Mouse (Mus musculus) brain, embryonic 14.5 days (tissue): ENCODE measurements around the gene Il17f. TPM values are rescaled to one million over a fixed set of nuclear protein-coding genes. Genes with fewer than 3 reads are reported as not detected.
"Not testable (repeated sequence)": the region's sequence is repeated elsewhere in the genome, so short reads cannot be mapped to it uniquely, and the experiment has no call there.

Source experiments
- DNase-seq: peaks from one replicate; pipeline ENCODE4 v3.0.0-alpha.2; 2011; ENCODE audit warnings: low read depth
- CTCF ChIP-seq: fragments of 200-500 bp; IDR thresholded peaks from 2 replicates; pipeline ENCODE4 v1.5.1; 2012; ENCODE audit warnings: inconsistent platforms, mild to moderate bottlenecking, moderate library complexity, borderline replicate concordance; ENCODE audit not compliant: insufficient read depth, insufficient read length; ENCODE audit errors: extremely low read depth
- POLR2A ChIP-seq: fragments of 200-500 bp; IDR thresholded peaks from 2 replicates; pipeline ENCODE4 v1.6.1; 2012; ENCODE audit warnings: mild to moderate bottlenecking, inconsistent platforms, borderline replicate concordance; ENCODE audit not compliant: poor library complexity, insufficient read depth, insufficient read length, severe bottlenecking; ENCODE audit errors: extremely low read depth
- polyA plus RNA-seq: library from polyadenylated mRNA; depleted of rRNA; stranded (reverse); fragments of >200 nt; gene quantifications from 2 replicates; pipeline ENCODE4 v1.2.3, GENCODE M21; 2012; rRNA removed

The Il17f gene
- polyA plus RNA-seq = 0.31 and 0.35 TPM in 2 replicates

DNA sequence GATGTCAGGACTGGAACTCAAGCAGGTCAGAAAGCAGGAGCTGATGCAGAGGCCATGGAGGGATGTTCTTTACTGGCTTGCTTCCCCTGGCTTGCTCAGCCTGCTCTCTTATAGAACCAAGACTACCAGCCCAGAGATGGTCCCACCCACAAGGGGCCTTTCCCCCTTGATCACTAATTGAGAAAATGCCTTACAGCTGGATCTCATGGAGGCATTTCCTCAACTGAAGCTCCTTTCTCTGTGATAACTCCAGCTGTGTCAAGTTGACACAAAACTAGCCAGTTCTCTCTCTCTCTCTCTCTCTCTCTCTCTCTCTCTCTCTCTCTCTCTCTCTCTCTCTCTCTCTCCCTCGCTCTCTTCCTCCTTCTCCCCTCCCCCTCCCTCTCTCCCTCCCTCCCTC lies at the start of gene Il17f:
Gene Il17f, minus strand, starts transcription at position 101 of the 400 bp plus-strand sequence.
- not testable (repeated sequence) for DNase-seq

DNA sequence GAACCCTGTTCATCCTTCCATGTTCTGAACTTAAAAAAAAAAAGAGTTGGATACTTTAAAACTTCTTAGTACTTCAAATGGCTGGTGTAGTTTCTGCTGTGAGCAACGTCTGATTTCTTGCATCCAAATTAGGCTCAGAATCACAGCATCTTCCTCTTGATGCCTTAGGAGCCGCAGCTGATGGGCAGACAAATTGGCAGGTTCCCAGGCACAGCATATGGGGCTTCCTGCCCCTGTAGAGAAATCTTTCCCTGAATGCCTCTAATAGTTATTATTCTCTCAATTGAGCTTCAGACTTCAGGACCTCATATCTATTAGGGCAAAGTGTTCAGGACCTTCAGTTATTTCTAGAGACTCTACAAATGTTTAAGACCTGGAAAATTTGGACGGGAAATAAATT lies 49.5 kb upstream of the Il17f start:
- TF ChIP-seq POLR2A (no peak), CTCF (no peak)
- DNase-seq = peak; percentile 73

DNA sequence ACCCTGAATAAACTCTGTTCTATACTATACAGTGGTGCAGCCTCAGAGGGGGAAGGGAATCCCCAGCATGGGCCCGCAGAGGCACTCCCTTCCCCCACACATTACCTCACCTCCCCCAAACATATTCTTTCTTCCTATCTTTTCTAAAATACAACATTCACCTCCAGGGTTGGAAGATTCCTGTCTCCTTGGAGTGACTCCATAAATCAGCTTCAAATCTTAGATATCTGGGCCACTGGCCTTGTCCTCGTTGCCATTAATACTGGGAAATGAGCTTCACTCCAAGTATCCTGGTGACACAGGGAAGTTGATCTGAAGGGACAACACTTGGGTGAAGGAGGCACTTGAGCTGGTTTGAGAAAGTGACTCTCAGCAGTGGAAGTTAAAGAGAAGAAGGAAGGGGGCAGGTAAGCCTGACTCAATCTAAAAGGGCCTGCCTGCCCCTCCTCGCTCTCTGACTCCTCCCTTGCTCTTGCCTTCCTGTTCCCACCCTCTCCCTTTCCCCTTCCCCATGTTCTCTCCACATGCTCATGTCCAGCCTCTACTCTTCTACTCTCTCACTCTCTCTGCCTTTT lies 46.2 kb upstream of the Il17f start:
- TF ChIP-seq CTCF (no peak), POLR2A (no peak)
- no peak for DNase-seq

DNA sequence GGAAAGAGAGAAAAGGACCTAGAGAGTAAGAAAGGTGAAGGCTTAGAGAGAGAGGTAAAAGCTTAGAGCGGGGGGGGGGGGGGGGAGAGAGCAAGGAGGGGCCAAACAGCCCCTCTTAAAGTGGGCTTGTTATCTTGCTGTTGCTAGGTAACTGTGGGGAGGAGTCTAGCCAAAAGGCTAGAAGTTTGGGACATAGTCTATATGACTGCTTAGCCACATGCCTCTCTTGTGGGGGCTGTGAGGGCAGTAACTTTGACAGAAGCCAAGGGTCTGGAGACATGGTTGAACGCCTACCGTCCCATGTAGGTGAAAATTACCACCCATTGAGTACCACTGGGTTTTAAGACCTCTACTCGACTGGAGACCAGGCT lies 42.7 kb upstream of the Il17f start:
- TF ChIP-seq CTCF = no peak
- TF ChIP-seq POLR2A = no peak
- DNase-seq = no peak

DNA sequence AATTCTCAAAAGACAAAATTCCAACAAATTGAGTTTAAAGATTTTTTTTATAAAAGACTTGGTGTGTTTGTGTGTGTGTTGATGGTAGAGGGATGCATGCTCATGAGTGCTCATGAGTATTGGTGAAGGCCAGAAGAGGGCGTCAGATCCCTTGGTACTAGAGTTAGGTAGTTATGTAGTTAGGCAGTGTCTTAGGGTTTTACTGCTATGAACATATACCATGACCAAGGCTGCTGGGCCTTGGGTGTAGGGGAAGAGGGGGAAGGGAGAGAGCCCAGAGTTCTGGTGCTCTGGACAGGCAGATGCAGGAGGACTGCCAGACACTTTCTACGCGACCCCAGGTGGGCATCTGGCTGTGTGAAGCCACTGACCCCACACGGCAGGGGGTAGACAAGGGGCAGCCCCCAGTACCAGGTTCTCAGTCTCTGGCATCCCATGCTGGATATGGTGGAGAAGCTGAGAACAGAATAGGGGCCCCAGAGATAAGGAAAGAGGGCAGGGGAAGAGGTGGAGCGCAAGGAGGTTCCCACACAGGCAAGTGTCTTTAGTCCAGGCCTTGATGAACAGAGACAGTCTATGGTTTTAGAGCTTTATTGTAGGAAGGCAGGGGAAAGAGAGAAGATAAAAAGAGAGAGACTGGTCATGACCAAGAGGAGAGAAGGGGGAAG lies 42.2 kb upstream of the Il17f start:
- no peak for DNase-seq
- no peak for TF ChIP-seq CTCF
- TF ChIP-seq POLR2A = no peak

DNA sequence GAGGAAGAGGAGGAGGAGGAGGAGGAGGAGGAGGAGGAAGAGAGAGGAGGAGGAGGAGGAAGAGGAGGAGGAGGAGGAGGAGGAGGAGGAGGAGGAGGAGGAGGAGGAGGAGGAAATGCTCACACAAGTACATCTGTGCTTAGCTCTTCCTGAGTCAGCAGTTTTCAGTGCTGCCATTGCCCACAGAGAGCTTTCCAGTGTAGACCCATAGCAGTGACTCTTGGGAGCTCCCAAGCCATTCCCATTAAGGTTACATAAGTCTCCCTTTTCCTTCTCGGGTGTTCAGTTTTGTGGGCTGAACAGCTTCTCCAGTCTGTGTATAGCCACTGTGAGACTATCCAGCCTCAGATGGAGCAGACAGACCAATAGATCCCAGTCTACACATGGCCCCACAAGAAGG lies 40.1 kb upstream of the Il17f start:
- TF ChIP-seq CTCF = no peak
- no peak for TF ChIP-seq POLR2A
- no peak for DNase-seq

DNA sequence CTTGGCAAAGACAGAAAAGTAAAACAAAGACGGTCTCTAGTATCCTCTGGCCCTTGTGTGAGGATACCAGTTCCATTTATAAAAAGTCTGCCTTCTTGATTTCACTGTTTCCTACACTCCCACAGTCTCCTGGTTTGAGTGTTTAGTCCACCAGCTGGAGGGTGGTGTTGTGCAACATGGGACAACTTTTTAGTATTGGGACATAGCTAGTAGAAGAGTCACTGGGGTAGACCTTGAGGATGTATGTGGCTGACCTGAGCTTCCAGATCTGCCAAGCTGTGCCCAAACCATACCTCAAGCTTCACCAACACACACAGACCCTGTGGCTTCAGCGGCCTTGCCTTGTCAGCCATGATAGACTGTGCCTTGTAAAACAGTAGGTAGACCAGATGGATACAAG lies 37.6 kb upstream of the Il17f start:
- no peak for TF ChIP-seq CTCF
- TF ChIP-seq POLR2A = no peak
- no peak for DNase-seq

DNA sequence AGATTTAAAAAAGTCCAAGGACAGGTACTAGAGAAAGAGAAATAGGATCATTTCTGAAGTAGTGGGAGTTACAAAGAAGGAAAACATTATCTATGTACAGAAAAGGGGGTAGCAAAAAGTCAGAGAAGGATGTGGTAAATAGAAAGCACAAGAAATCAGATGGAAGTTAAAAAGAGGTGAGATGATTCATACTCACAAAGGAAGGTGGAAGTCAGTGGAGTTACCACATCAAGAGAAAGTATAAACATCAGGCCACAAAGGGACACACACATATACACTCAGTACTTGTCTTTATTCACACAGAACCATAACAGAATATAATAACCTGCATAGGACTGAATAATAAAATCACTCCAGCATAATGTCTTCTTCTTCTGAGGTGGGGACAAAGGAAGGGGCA lies 34.6 kb upstream of the Il17f start:
- TF ChIP-seq POLR2A (no peak), CTCF (no peak)
- no peak for DNase-seq

DNA sequence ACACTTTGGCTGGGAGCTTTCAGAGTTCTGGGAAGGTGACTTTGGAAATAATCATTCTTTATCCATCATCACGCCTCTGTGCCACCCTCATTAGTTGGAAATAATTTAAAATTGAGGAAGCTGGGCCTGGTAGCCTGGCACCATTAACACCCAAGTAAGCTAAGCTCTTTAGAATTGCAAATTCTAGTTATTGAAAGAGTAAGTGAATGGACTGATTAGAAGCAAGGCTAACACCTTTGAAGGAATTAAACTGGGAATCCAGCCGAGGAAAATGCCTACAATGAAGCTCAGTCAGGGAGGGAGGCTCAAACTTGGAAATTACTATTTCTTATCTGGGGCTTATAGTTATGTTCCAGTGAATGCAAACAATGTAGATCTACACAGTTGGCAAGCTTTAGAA lies 33.5 kb upstream of the Il17f start:
- peak; percentile 88 for DNase-seq
- no peak for TF ChIP-seq POLR2A

DNA sequence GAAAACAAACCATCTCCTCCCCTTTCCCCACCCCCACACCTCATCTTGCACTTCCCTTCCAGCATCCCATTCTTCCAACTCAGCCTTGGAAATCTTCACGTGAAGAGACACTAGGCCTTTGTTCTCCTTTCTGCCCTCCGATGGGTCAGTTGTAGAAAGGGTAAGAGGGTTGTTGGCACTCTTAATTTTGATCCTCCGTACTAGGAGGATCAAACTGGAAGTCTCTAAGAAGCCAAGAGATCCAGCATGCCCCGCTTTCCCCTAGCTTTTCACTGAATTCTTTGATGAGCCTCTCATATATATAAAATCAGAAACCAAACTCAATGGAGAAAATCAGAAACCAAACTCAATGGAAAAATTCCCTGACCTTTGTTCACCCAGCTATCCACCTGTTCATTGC lies 33.1 kb upstream of the Il17f start:
- peak; percentile 52 for DNase-seq
- TF ChIP-seq CTCF (no peak), POLR2A (no peak)

DNA sequence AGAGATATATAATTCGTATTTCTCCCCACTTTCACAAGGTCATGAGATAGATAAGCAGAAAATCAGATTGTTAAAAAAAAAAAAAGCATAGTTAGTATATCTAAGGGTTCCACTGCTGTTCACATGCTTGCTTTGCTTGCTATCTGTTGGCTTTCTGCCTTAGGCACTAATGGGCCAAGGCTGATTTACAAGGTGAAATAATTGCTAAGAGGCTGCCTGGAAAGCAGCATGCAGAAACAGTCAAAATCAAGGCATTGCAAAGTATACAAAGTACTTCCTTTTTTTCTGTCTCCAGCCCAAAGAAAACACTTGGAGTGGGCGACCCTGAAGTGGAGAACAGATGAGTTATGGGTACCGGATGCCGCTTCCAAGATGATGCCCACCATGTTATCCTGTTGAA lies 30.5 kb upstream of the Il17f start:
- DNase-seq = no peak
- TF ChIP-seq CTCF (no peak), POLR2A (no peak)

DNA sequence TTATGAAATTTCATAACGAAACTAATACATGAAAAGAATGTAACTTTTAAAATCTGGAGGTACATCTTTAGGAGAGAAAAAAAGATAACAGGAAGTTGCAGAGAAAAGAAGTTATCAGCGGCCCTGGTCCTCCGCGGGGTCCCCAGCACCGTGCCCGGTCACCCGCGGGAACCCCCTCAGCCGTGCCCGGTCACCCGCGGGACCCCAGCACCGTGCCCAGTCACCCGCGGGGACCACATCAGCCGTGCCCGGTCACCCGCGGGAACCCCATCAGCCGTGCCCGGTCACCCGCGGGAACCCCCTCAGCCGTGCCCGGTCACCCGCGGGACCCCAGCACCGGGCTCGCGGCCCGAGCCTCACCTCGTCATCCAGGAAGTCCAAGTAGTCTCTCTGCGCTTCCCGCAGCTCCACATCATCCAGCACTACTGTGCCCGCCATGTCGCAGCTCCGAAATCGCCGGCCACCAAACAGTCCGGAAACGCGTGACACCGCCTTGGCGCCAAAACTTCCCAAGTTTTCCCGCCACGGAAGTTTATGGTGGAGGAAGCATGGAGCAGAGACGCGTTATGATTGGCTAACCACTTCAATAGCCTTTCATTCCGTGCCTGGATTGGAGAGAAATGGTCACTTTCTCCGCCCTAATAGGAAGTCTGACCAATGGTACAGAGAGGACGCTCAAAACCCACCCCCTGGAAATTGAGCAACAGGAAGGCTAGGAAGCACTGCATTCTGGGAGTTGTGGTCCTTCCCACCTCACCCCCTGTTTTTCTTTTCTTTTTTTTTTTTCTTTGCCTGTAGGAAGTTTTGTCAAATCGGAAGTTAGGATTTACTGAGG lies 29.6 kb upstream of the Il17f start, which contains the start of gene Mcm3:
Gene Mcm3, minus strand, starts transcription at position 542 of the 835 bp plus-strand sequence.
- DNase-seq = peak; percentile 99
- TF ChIP-seq CTCF (no peak), POLR2A (no peak)

DNA sequence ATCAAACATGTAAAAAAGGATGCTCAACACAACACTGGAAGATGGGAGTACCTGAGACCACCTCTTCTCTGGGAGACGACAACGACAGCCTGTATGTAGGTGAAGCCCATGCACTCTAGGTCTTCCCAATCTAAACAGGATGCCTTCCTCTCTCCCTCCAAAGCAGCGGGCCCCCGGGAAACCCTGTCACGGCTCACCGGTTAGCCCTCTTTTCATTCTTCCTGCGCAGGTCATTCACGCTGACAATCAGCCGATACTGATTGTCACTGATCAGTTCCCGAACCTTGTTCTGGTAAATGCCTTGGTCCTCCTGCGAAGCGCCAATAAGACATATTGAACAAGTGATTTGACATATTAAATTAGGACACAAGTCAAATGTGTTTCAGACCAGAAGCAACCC lies 27.2 kb upstream of the Il17f start:
- TF ChIP-seq CTCF (no peak), POLR2A (no peak)
- DNase-seq = no peak
